Mouse (Mus musculus) forebrain, postnatal 0 days (tissue): ENCODE data around the gene Galns. TPM values are rescaled to one million over a fixed set of nuclear protein-coding genes. Genes with fewer than 3 reads are reported as not detected.

Source experiments
- ATAC-seq: fragments of 200-750 bp; cut with Nextera tagmentation; 2 replicates; pipeline ENCODE4 v1.8.0; 2017; ENCODE audit warnings: mild to moderate bottlenecking, moderate library complexity
- DNase-seq: peaks from one replicate; pipeline ENCODE4 v3.0.0-alpha.2; 2015
- H3K27ac ChIP-seq: fragments of 300-500 bp; sonication (generic); 2 replicates; pipeline ENCODE4 v1.5.1; 2014; ENCODE audit warnings: low read depth, mild to moderate bottlenecking, antibody characterized with exemption, low read length, moderate library complexity, mixed read lengths
- H3K27me3 ChIP-seq: fragments of 300-500 bp; sonication (generic); 2 replicates; pipeline ENCODE4 v1.6.1; 2014; ENCODE audit warnings: mild to moderate bottlenecking, low read length, mixed read lengths; ENCODE audit not compliant: insufficient read depth
- H3K36me3 ChIP-seq: fragments of 300-500 bp; sonication (generic); 2 replicates; pipeline ENCODE4 v1.6.1; 2014; ENCODE audit warnings: mild to moderate bottlenecking, moderate library complexity; ENCODE audit not compliant: insufficient read depth
- H3K4me1 ChIP-seq: fragments of 300-500 bp; sonication (generic); 2 replicates; pipeline ENCODE4 v1.6.1; 2014; ENCODE audit warnings: antibody characterized with exemption; ENCODE audit not compliant: insufficient read depth
- H3K4me2 ChIP-seq: fragments of 300-500 bp; sonication (generic); 2 replicates; pipeline ENCODE4 v1.6.1; 2014; ENCODE audit warnings: low read depth, mild to moderate bottlenecking, moderate library complexity
- H3K4me3 ChIP-seq: fragments of 300-500 bp; sonication (generic); 2 replicates; pipeline ENCODE4 v1.5.1; 2014; ENCODE audit warnings: low read depth, low read length, mixed read lengths
- H3K9ac ChIP-seq: fragments of 300-500 bp; sonication (generic); 2 replicates; pipeline ENCODE4 v1.6.1; 2014; ENCODE audit warnings: mild to moderate bottlenecking
- H3K9me3 ChIP-seq: fragments of 300-500 bp; sonication (generic); 2 replicates; pipeline ENCODE4 v1.6.1; 2016; ENCODE audit warnings: low read length
- CTCF ChIP-seq: sonication (generic); IDR thresholded peaks from 2 replicates; pipeline ENCODE4 v1.5.1; 2016; ENCODE audit warnings: antibody characterized with exemption, control low read depth, low read depth
- WGBS: fragments of 180-500 bp; shearing (Covaris S2); extraction: QIAGEN DNeasy Blood & Tissue Kit; methylation state at CpG from one replicate; pipeline ENCODE4 v1.1.7; 2014; 5-methylcytosine and 5-hydroxymethylcytosine counted together
- polyA plus RNA-seq: library from polyadenylated mRNA; unstranded; fragments of >200 nt; fragmentation: Nextera tagmentation; extraction: Ambion mirVana; gene quantifications from 2 replicates; pipeline ENCODE4 v1.2.1, GENCODE M21; 2015
- total RNA-seq: library from RNA; depleted of rRNA; stranded (reverse); fragments of >200 nt; gene quantifications from 2 replicates; pipeline ENCODE4 v1.2.3, GENCODE M21; 2014

The Galns gene
- total and polyA plus RNA-seq, 2 experiments from 2014 or later, result 8.4 to 12.8 TPM

DNA sequence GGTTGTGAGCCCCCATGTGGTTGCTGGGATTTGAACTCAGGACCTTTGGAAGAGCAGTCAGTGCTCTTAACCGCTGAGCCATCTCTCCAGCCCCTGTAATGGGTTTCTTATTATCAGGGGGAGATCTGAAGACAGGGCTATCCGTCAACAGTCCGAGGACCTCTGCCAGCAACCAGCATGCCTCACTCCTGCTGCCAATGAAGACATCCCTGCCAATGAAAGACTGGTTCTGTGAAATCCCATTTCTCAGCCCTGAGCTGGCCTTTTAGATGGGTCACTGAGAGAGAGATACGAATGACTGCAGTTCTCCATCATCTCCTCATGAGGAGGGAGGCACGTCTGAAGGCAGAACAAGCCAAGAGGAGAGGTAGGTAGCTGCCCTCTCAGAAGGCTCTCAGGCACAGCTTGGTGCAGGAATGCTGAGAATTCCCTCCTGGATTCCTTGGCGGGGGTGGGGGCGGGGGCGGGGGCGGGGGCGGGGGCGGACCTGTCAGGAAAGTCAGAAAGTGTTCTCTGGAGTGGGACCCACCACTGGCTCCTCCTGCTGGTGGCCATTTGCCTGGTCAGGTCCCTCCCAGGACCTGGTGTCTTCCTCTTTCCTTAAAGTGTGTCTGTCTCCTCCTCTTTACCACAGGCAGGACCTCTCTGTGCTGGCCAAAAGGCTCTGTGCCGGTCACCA, 52.5 kb downstream of the Galns start:
- no peaks in the 10 kb centered on the region for H3K4me1 ChIP-seq
- TF ChIP-seq CTCF, result 0 out of 2 replicates have a peak, but pooled peaks have one; percentile 10
- no peaks in the 10 kb centered on the region for H3K27me3 ChIP-seq
- H3K36me3 ChIP-seq, result no peaks in the 10 kb centered on the region
- no peak overlapping the region for H3K9ac ChIP-seq
- H3K9me3 ChIP-seq, result no peaks in the 10 kb centered on the region
- DNase-seq, result no peak
- H3K4me3 ChIP-seq, result no peak overlapping the region
- no peak overlapping the region for H3K27ac ChIP-seq
- WGBS, result 16% methylated on average over 12 of the region's 12 CpGs
- H3K4me2 ChIP-seq, result no peak overlapping the region
- no peak for ATAC-seq

DNA sequence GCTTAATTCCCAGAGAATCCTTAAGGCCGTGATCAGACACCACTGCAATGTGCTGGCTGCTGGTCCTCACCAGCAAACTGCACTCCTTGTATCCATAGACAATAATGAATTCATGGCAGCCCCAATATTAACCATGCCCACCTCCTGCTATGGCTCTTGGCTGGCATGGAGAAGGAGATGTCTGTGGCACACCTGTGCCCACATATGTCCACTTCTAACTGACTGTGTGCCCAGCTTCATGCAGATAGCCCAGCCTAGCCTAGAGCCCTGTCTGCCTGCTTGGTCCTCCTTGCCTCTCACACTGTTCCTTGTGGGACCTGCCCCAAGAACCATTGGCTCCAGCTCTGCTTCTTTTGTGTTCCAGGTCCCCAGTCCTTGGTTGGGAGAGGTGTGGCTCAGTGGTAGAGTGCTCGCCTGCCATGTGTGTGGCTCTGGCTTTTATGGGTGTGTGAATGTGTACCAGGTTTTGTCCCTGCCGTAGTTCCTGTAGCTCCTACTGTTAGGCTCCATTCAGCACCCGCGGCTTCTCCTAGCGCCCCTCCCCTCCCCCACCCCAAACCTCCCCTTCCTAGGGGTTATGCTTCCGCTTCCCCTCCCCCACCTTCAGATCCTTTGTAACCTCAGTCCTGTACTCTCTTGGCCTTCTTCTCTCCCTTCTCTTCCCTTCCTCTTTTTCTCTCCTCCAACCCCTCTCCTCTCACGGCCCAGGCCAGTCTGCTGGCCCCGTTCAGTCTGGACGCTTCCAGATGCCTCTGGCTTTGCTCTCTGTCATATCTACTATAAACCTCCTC, 53.8 kb downstream of the Galns start:
- H3K4me3 ChIP-seq, result no peak overlapping the region
- no peak for TF ChIP-seq CTCF
- no peaks in the 10 kb centered on the region for H3K27me3 ChIP-seq
- no peaks in the 10 kb centered on the region for H3K36me3 ChIP-seq
- H3K4me2 ChIP-seq, result no peak overlapping the region
- no peak overlapping the region for H3K9ac ChIP-seq
- WGBS, result 44% methylated on average over 10 of the region's 10 CpGs
- ATAC-seq (no peak), DNase-seq (no peak)
- no peak overlapping the region for H3K27ac ChIP-seq
- no peaks in the 10 kb centered on the region for H3K4me1 ChIP-seq
- H3K9me3 ChIP-seq, result no peaks in the 10 kb centered on the region

DNA sequence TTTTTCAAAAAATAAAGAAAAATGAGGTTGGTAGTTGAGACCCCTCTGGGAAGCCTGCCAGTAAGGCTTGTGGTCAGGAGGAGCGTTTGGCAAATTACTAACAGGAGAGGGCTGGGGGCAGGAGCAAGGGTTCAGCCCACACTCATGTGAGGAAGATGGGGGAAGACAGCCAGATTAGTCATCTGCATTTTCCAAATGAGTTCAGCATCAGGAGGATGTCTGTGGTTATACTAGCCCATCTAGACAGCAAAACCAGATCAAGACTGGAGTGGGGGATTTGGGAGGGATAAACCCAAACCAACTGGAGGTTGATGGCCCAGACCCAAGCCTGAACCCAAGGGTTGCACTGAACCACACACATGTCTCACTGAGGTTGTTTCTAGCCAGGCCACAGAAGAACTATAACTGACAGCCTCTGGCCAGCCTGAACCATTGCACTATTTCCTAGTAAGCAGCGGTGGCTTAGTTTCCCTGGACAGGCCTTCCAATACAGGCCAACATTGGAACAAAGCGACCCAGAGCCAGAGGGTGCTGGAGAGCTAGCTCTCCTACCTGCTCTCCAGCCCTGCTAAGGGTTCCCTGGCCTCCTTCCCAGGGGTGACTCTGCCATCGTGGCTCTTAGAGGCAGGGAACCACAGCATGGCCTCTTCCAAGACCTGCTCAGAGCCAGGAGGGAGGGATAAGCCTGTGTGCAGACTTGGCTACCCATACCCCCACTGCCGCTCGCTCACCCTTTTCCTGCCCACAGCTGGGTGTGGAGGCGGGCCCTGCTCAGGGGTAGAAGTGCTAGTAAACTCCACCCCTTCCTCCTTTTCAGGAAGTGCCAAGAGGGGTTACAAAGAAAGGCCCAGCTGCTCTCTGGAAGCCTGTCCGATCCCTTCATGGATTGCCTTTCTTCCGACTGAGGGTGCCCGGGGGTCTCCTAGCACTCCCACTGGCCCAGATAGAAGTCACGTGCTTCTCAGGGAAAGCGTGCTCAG, 54.9 kb downstream of the Galns start:
- Histone ChIP-seq H3K4me3 (no peak overlapping the region), H3K27ac (no peak overlapping the region), H3K9ac (no peak overlapping the region), H3K4me1 (no peaks in the 10 kb centered on the region), H3K9me3 (no peaks in the 10 kb centered on the region), H3K27me3 (peaks cover 8% of the 10 kb centered on the region), H3K36me3 (no peaks in the 10 kb centered on the region), H3K4me2 (no peak overlapping the region)
- ATAC-seq (peak; percentile 60), DNase-seq (no peak)
- 69% methylated on average over 12 of the region's 12 CpGs for WGBS
- TF ChIP-seq CTCF, result no peak

GRCm38 (mm10) chr8:122554786-122555185, 56.5 kb downstream of the Galns start:
- Histone ChIP-seq H3K36me3 (no peaks in the 10 kb centered on the region), H3K9me3 (no peaks in the 10 kb centered on the region), H3K9ac (no peak overlapping the region), H3K4me3 (no peak overlapping the region), H3K4me2 (no peak overlapping the region), H3K27ac (no peak overlapping the region), H3K27me3 (peaks cover 11% of the 10 kb centered on the region), H3K4me1 (no peaks in the 10 kb centered on the region)
- no peak for TF ChIP-seq CTCF
- peak; percentile 39; the same call in 1 of the 2 replicates for ATAC-seq
- DNase-seq, result peak; percentile 87
- WGBS, result 55% methylated on average over 6 of the region's 6 CpGs

GRCm38 (mm10) chr8:122551265-122552051, 59.8 kb downstream of the Galns start, which contains the start of gene Piezo1:
Gene Piezo1, minus strand, starts transcription at chr8:122551329.
- Histone ChIP-seq H3K4me2 (peak within 1 kb of the TSS; percentile 88), H3K9ac (peak within 1 kb of the TSS; percentile 56), H3K4me1 (no peaks in the 10 kb centered on the region), H3K36me3 (no peaks in the 10 kb centered on the region), H3K4me3 (peak within 1 kb of the TSS; percentile 54), H3K27ac (peak within 1 kb of the TSS; percentile 15; the same call in 1 of the 2 replicates), H3K9me3 (no peaks in the 10 kb centered on the region), H3K27me3 (peaks cover 15% of the 10 kb centered on the region)
- 12% methylated on average over 56 of the region's 56 CpGs for WGBS
- DNase-seq (peak; percentile 71), ATAC-seq (peak; percentile 55)
- peak; percentile 93 for TF ChIP-seq CTCF

DNA sequence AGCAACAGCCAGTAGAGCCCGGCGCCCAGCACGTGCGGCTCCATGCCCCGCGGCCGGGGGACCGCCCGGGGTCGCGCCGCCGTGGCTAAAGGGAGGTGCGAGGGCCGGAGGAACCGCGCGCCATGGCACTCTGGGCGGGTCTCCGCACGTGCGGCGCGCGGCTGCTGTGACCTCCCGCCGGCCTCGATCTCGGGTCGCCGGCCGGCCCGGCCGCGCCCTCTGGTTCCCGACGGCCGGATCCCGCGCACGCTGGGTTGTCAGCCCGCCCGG, 60.3 kb downstream of the Galns start:
- H3K4me3 ChIP-seq, result peak overlapping the region; percentile 54
- peak overlapping the region; percentile 88 for H3K4me2 ChIP-seq
- peak overlapping the region; percentile 56 for H3K9ac ChIP-seq
- peak; percentile 14; the same call in 1 of the 2 replicates for ATAC-seq
- no peak for DNase-seq
- TF ChIP-seq CTCF, result no peak
- no peaks in the 10 kb centered on the region for H3K9me3 ChIP-seq
- 0 out of 2 replicates have a peak overlapping the region, but pooled peaks have one; percentile 15 for H3K27ac ChIP-seq
- no peaks in the 10 kb centered on the region for H3K4me1 ChIP-seq
- no peaks in the 10 kb centered on the region for H3K36me3 ChIP-seq
- peaks cover 15% of the 10 kb centered on the region for H3K27me3 ChIP-seq
- WGBS, result 4% methylated on average over 21 of the region's 43 CpGs
